Mouse (Mus musculus) cerebellum, adult 8-10 months (tissue): ENCODE measurements at regions not wholly inside any gene's neighbourhood (a gene's known extent, or its start where the extent isn't known, plus 50 kb on each side); places are given as distances from the start of the nearest gene placed in this dataset.

Experiments
- DNase-seq: peaks from one replicate; pipeline ENCODE4 v3.0.0; 2022

DNA sequence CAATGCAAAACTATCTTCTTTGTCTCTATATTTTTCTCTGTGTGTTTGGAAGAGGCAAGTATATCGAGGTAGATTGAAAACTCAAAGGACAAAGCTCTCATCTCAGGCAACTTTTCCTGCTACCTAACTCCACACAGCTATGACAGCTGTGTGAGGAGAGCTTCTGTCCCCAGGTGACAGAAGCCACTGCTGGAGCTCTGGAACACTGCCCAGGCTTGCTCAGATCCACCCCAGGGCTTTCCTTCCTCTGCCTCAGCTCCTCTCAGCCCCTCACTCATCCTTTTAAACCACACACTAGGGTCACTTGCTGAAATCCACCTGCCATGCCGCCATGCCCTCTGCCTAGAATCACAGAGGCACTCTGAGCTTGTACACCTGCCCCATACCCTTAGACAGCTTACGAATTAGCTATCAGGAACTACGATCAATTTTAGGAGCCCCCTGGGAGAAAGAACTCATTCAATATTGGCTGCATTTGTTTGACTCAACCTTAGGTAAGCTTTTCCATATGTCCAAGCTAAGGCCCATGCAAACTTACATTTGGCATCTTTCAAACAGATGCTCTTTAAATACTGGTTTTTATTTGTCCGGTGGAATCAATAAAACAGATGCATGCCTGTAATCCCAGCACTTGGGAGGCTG, 196.9 kb upstream of the Hnrnpa3 start:
- no peak for DNase-seq

DNA sequence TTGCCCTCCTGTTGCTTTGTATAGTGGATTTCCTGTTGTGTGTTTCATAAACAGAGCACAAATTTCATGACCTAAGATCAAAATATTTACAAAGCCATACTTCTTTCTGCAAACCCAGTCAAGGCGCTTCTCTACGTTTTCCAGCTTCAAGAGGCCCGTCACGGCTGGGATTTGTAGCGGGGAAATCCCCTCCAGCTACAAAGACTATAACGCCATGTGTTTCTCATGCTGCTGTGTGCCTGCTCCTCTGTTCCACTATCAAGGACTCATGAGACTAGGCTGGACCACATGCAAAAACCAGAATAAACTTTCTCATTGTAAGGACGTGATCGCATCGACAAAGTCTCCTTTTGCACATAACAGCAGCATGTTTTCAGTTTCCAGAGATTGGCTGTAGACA, 196.0 kb upstream of the Hnrnpa3 start:
- DNase-seq = no peak

DNA sequence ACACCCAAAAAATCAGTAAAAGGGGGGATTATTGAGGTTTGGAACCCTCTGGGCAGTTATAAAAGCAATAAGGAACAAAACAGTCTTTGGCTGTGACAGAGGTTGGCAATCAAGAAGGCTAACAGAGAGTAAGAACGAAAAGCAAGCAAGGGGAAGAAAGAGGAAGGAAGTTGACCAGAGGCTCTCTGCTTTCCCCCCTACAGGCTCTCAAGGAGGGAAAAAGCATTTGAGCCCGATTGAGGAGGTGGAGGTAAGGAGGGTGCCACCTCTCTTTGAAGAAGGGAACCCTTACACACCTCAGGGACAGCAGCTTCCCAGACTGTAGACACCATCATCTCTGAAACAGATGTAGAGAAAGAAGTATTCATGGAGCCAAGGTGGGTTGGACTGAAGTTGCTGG, 194.6 kb upstream of the Hnrnpa3 start:
- no peak for DNase-seq

DNA sequence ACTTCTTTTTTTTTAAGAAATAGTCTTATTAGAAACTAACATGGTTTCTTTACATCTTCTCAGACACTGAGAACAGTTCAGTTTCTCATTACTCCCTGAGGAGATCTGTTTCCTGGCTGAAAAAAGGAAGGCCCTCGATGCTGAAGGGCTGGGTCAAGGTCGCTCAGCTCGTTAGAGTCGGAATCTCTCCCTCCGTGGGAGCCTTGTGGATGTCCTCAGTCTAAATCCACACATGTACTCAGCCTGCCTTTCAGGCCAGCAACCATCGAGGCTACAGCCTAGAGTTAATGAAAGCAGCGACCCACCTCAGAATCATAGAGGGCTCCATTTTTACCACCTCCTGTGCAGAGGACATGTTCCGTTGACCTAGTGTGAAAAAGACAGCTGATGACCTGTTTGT, 190.2 kb upstream of the Hnrnpa3 start:
- DNase-seq = no peak

DNA sequence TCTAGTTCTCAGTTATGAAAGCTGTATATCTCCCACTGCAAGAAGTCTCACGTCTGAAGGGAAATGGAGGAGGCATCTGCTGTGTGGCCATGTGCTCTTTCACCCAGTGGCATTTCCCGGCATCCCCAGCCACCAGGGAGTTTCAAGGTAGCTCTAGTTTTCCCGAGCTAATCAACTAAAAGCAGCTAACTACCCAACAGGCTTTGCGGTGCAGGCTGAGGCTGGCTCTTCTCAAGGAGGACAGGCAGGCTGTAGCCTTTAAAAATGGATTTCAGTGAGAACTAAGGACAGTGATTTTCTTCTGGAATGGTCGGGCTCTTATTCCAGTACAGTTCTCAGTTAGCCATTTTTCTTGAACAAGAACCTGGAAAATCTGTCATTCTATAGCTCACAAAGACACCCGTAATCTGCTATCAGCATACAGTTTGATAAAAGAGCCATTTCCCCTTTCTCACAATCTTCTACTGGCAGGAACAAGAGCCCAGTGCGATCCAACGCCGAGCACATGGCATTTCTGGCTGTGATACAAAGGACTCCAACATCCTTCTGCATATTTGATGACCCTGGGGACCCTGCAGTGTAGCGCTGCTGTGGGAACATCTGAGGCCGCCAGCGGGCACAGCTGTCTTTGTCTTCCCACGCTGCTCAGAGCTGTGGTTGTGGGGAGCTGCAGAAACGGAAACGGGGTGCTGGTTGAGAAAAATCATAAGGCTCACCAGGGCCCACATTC, 188.9 kb upstream of the Hnrnpa3 start:
- DNase-seq = no peak

DNA sequence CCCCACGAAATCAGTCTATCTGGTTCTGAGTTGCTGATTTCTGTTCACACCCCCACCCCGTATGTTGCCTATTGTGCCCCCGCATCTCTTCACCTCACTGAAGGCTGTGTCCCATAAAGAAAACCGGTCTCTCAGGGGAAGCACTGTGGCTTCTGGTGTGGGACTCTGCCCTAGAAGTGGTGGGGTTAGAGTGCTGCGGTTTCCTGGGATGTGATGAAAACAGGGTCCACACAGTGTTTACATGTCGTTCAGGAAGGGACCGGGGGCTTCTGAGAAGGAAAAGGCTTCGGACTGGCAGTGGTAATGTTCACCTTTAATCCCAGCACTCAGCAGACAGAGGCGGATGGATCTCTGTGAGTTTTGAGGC, 188.4 kb upstream of the Hnrnpa3 start:
- DNase-seq = no peak

DNA sequence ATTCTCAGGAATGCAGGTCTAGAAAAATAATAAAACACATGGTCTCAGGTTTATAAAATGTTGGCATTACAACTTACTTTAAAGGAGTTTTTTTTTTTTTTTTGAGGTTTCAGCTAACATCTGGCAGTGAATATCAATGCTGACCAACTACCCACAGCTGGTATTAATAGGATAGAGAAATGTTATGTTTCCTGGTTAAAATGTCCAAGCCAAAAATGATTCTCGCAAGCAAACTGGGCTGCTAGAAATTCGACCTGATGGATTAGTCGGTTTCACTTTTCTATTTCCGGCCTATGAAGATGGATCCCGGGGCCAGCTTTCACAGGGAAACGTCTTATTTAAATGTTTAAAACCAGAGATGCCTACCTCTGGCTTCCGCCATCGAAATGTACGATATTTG, 186.6 kb upstream of the Hnrnpa3 start:
- no peak for DNase-seq

DNA sequence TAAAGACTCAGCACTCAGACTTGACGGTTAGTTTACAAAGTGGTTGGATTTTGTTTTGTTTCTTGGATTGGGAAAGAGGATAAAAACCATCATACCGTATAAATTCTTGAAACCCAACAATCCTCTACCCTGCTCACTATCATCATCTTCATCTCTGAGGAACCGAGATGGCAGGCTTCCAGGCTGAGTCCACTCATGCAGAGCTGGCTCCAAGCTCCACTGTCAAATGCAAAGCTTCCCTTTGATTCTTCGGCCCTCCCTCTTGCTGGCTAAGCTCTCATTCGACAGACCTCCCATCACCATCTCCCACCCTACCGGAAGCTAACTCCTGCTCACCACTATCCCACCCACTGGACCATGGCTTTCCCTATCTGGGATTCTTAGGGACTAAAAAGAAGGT, 184.6 kb upstream of the Hnrnpa3 start:
- no peak for DNase-seq

DNA sequence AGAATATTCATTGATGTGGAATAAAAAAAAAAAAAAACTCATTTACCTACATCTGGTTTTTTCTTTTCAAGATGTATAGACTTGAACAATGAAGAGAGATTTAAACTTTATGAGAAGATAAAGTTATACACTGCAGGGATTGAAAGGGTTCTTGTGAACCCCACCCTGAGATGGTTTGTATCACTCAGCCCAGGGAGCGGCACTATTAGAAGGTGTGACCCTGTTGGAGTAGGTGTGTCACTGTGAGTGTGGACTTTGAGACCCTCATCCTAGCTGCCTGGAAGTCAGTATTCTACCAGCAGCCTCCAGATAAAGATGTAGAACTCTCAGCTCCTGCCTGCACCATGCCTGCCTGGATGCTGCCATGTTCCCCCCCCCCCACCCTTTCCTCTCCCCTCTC, 182.7 kb upstream of the Hnrnpa3 start:
- DNase-seq = no peak

DNA sequence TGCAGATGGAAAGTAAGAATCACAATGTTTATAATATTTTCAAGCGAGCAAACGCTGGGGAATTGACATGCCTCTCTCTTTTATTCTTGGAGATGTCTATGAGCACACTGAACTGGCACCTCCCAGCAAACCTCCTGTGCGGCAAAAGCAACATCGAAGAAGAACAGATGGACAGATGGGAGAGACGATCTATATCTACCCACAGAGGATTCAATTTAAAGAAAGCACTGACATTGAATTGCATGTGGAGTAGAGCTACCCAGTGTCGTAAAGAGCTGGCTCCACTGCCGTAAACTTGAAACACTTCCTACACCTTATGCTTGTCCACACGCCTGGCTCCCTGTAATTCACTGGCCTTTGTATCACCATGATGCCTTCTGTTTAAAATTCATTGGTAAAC, 182.0 kb upstream of the Hnrnpa3 start:
- DNase-seq = no peak

DNA sequence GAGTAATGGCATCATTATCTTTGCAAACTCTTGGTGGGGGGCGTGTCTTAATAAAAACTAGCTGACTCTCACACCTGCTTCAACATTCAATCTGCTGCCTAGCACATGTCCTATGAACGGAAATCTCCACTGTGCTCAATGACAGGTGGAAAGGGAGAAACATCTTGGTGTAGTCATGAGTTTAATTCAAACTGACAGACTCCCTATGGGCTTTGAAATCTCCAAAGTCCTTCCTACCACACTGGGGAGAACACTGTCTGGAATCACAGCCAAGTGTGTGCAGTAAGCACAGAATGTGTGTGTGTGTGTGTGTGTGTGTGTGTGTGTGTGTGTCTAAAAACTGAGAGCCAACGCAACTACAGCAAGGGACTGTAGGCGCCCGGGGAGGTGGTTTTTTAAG, 179.5 kb upstream of the Hnrnpa3 start:
- DNase-seq = no peak

DNA sequence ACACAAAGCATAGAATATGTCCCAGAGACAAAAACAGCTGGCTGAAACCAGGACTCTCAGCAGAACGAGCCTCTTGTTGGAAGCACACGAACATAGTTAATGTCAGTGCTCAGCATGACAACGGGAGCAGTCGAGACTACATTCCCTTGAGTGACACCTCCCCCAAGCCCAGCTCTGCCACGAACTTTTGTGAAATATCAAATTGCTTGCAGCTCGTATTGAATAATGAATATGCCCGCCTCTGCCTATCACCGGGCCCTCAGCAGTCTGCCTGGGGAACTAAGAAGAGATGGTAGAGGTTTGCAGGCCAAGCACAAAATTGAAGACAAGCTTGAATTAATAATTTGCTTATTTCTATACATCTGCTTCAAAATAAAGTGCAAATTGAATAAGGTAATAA, 177.2 kb upstream of the Hnrnpa3 start:
- no peak for DNase-seq

DNA sequence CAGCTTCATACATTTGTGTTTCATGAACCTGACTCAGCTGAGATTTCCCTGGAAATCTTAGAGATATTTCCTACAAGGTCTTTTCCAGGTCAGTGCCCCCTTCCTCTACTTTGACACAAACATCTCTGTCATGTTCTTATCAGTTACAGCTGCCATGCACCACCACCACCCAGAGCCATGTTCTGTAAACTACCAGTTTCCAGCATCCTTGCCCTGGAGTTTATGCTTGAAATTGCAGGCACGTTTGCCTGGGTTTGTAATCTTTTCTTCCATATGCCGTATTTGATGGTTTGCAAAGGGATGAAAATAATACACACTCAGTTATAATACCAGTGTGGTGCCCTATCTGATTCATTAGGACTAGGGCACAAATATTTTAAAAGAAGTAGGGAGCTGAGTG, 176.6 kb upstream of the Hnrnpa3 start:
- DNase-seq = no peak

DNA sequence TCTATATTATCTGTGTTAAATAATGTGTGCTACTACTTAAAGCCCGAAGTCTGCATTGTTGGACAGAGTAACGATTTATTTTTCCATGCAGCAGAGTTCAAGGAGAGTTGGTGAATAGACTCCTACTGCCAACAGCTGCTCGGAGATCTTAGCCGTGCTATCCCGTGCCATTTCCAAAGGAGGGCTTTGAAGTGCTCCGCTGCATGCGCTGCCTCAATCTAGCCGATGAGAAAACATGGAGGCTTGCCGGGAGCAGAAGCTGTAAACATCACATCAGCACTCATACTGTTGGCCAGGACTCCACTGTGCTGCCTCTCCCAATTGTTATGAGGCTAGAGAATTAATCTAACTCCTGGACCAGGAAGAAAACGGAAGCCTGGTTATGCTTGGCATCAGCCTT, 174.1 kb upstream of the Hnrnpa3 start:
- no peak for DNase-seq

DNA sequence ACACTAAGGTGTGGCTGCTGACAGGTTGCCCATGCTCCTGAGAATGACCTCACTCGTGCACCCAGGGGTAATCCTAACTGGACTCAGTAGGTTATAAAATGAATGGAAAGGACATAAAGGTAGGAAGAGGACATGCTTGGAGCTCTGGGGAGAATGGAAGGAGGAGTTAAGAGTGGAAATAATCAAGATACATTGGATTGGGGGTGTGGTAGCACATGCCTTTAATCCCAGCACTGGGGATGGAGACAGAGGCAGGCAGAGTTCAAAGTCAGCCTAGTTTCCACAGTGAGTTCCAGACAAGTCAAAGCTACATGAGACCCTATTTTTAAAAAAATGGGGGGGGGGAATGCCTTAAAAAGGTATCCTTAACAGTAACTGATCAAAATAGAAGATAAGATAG, 167.9 kb upstream of the Hnrnpa3 start:
- DNase-seq = no peak

DNA sequence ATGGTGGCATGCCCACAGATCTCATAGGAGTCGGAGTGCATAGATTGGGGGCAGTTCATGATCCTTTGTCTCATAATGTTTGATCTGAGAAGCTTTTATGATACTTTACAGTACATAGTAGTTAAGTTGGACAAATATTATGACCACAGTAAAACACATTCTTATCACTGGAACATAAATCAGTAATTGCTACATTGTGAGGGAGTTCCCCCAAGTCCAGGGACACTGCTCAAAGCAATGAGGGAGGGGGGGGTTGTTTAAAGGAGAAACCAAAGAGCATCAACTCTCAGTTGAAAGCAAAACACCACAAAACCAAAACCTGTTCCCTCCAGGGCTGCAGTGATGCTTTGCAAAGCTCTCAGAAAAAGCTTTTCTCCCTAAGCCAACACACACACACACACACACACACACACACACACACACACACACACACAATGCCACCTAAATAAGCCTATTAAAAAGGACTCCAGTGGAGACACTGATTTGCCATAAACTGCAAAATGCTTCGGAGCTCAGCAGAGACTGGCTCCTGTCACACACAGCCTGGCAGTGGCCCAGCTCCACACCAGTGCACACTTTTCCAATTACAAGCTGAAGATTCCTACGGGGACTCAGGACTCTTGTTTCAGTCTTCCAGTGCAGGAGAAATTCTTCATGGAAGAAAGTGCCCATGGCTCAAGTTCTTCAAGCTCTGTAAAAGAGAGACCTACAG, 167.1 kb upstream of the Hnrnpa3 start:
- DNase-seq = no peak

DNA sequence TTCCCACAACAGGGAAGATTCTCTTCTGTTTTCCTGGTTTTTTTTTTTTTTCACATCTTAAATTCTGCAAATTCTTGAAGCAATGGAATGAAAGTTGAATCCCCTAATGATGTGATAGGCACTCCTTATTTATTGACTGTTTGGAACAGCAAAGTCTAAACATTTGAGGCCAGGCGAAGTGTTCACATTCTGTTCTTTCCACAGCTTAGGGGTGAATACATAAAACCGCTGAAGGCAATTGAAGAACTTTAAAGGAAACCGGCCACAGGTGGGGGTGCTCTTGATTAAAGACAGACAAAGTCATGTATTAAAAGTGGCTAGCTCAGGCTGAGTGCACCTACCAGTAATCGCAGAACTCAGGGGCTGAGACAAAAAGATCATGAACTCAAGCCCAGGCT, 166.6 kb upstream of the Hnrnpa3 start:
- no peak for DNase-seq

DNA sequence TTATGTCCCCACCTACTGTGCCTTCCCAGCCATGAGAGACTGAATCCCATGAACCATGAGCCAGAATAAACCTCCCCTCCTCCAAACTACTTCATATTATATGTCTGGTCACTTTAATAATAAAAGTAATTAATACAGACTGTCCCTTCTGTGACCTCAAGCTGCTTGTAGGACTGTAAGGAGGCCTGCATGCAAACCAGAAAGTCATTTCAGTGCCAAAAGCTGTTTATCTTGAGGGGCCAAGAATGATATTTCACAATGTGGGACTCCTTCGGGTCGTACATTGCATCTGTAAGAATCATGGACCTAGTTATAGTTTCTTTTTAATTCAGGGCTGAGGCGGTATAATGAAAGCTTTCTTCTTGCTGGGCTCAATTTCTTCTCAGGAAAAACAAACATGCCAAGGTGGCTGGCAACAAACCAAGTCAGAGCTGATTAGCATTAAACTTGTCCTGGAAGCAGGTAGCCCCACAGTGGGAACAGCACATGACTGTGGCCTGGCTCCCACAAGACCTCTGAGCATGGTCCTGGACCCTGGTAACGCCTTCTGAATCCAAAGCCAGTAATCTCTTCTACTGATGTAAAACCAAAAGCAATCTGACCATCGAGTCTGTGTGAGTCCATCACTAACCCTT, 162.3 kb upstream of the Hnrnpa3 start:
- no peak for DNase-seq

DNA sequence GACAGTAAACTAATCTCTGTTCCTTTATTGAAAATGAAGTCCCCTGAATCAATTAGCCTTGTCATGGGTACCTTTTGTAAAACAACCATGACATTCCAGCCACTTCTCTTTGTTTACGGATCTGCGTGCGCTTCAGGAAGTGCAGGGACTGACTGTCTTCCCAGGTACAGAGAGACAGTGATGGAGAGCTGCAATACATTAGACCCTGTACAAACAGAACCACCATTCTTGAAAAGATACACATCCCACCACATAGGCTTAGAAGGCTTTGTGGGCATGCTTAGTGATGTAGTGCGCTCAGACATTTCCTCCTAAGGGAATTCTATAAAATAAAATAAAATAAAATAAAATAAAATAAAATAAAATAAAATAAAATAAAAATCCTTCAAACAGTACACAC, 148.8 kb upstream of the Hnrnpa3 start:
- DNase-seq = no peak

DNA sequence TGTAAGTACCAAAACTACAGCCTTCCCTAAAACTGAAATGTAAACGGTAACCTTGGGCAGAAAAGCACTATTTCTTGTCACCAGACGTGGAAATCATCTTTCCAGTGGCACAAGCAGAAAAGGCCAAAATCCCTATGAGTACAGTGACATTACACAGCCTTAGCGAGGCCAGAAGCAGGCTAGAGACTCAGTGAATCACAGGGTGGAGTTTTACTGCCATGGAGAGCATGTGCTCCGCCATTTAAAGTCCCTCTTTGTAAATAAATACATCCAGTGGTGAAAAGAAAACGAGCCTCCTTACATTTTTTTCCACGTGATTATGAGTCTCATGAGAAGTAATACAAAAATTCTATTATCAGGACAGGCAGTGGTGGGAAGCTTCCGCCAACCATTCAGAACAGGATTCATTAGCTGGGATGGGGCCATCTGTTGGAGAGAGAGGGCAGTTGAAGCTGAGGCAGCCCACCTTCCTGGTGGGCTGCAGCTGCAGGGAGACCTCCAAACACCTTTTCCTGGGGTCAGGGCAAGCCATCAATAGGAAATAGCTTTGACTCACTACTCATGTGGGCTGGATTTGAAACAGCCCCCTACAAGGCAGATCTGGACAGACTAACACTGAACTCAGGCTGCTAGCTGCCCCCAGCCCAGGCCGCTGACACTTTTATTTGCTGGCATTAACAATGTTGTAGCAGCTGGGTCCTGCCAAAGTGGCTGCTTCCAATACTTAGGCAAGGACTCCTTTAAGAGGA, 146.5 kb upstream of the Hnrnpa3 start:
- DNase-seq = no peak

DNA sequence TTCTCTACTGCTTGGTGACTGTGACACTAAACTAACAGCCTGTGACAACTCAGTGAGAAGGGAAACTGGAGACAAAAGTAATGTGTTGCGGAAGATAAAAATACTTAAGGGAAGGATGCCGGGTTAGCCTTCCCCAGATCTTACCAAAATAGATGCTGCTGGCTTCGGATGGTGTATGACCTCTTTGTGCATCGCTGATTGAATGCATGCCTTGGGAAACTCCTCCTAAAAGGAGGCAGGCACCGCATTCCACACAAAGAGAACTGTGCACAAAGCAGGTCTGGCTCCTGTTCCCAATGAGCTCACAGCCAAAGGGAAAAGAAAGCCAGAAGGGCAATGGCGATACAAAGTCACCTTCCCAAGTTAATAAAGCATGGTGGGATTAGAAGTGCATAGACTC, 144.9 kb upstream of the Hnrnpa3 start:
- DNase-seq = no peak

DNA sequence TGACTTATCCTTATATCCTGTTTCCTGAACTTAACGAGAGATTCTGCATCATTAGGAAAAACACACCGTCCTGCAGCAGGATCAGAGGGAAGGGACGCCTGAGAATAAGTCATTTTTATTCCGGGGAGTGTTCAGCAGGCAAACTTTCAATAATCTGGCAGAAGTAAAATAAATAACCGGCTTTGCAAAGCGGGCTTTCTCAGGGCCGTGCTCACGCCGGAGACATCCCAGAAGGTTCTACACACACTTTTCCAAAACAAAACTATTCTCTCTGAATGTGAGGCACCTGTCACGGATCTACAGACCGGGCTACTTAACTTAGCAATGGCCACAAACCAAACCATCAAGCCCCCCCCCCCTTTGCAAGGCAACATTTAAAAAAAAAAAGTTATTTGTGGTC, 142.8 kb upstream of the Hnrnpa3 start:
- DNase-seq = no peak

DNA sequence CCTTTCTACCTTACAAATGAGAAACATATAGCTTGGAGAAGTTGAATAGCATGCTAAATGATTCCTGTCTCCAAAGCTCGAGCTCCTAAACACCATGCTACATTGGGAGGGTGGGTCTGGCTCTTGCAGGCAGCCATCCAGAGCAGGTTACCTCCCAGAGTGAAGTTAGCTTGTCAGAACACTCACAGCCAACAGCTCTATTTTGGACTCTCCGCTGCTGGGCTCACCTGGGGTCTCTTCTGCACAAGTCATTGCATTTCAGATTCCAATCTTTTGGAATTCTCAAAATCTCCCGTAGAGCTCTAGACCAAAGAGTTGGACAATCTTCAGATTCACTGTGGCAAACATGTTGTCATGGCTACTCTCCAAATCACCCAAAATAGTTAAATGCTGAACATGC, 142.0 kb upstream of the Hnrnpa3 start:
- no peak for DNase-seq
